Comparison of ENCODE assay signal across 10 mouse cellular contexts in the genomic region with DNA sequence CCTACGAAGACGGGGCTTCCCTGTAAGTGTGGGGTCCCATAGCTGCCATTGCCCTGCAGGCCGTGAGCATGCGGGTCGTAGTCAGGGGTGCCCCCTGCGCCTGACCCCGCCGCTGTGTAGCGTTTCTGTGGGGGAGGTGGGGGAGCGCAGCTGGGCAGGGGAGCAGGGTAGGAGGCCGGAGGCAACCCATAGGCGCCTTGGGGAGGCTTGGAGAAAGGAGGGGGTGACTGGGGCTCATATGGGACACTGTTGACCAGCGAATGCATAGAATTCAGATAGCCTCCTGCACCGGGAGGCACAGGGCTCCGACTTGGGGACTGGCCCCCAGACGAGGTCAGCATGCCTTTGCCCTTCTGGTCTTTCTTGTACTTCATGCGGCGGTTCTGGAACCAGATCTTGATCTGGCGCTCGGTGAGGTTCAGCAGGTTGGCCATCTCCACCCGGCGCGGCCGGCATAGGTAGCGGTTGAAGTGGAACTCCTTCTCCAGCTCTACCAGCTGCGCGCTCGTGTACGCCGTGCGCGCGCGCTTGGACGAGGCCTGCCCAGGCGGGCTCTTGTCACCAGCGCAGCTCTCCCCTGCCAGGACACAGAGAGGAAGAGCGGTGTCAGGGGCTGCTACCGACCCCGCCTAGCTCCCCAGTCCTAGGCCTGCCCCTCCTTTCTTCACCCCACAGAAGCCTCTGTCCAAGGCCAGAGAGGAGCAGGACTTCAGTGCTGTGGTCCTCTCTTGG. TPM values are rescaled to one million over a fixed set of nuclear protein-coding genes. Genes with fewer than 3 reads are reported as not detected.
A peak's percentile ranks its signal among the peaks of the same experiment; 100 is the strongest.
DNase-seq lines count a peak whose midpoint lies in the region; ATAC-seq and TF ChIP-seq lines count a peak whose summit lies in the region.
"Had no signal": no experiment of that assay in that cellular context is flagged by ENCODE, and none has a peak within 500 bp of the region (broad histone marks: within the 10 kb centered on the region; RNA-seq: fewer than 3 reads in every experiment).

No protein-coding gene starts in this region.

- peak overlapping the region; percentile 36 for H3K4me3 ChIP-seq in gastrocnemius, adult 2 months
- H3K4me3 ChIP-seq in intestine, embryonic 16.5 days (ENCODE audit: low read length): peak overlapping the region; percentile 29
- no peak overlapping the region for H3K4me3 ChIP-seq in liver, embryonic 16.5 days (ENCODE audit: low read depth, low read length)
- H3K4me3 ChIP-seq: embryonic facial prominence, embryonic 15.5 days had no signal

- peaks cover 27% of the 10 kb centered on the region for H3K4me1 ChIP-seq in intestine, embryonic 16.5 days (ENCODE audit: control insufficient read depth, insufficient read depth, low read length)
- peaks cover 3% of the 10 kb centered on the region; the same call in 1 of the 2 replicates for H3K4me1 ChIP-seq in liver, embryonic 16.5 days (ENCODE audit: control insufficient read depth, low read depth, low read length)

- H3K4me2 ChIP-seq in intestine, embryonic 16.5 days (ENCODE audit: low read depth, low read length): peak overlapping the region; percentile 52
- H3K4me2 ChIP-seq in liver, embryonic 16.5 days (ENCODE audit: low read depth, low read length): no peak overlapping the region
- H3K4me2 ChIP-seq: embryonic facial prominence, embryonic 15.5 days had no signal

- intact Hi-C loops in gastrocnemius, adult 2 months (cut with DNase I): no loop called here

- H3K9me3 ChIP-seq in intestine, embryonic 16.5 days (ENCODE audit: control insufficient read depth, low read length): no peaks in the 10 kb centered on the region
- H3K9me3 ChIP-seq in liver, embryonic 16.5 days (replicated peaks; ENCODE audit: control insufficient read depth, low read length): no peaks in the 10 kb centered on the region
- H3K9me3 ChIP-seq: embryonic facial prominence, embryonic 15.5 days had no signal

- no peak for DNase-seq in gastrocnemius, adult 2 months
- DNase-seq in gastrocnemius, adult 18-20 months (ENCODE audit: low spot score): no peak
- DNase-seq in adrenal gland, postnatal 25 days: peak; percentile 48
- DNase-seq in left cerebral cortex, adult 18-20 months (ENCODE audit: low spot score in 2 of 2): no peak
- DNase-seq in ovary, postnatal 36 days (ENCODE audit: low spot score): no peak

- H3K27me3 ChIP-seq in intestine, embryonic 16.5 days (replicated peaks; ENCODE audit: control insufficient read depth, insufficient read depth, low read length): peaks cover 19% of the 10 kb centered on the region; the same call in 1 of the 2 replicates
- H3K27me3 ChIP-seq in liver, embryonic 16.5 days (ENCODE audit: control insufficient read depth, insufficient read depth, low read depth, low read length): peaks cover 92% of the 10 kb centered on the region

- peak; percentile 9; the same call in 1 of the 2 replicates for ATAC-seq in intestine, embryonic 16.5 days
- peak; percentile 77 for ATAC-seq in liver, embryonic 16.5 days (ENCODE audit: low read depth)
- ATAC-seq in granulocyte monocyte progenitor cell, adult 5-6 weeks (replicated peaks; ENCODE audit: poor library complexity, severe bottlenecking): no peak

- peak overlapping the region; percentile 41 for H3K27ac ChIP-seq in gastrocnemius, adult 2 months
- H3K27ac ChIP-seq in intestine, embryonic 16.5 days (ENCODE audit: low read length): peak overlapping the region; percentile 93
- H3K27ac ChIP-seq in liver, embryonic 16.5 days (ENCODE audit: low read length): no peak overlapping the region
- H3K27ac ChIP-seq: embryonic facial prominence, embryonic 15.5 days had no signal

- TF ChIP-seq CTCF in gastrocnemius, adult 2 months (IDR thresholded peaks at IDR 0.05): no peak

- WGBS in intestine, embryonic 16.5 days: 39% methylated on average over 40 of the region's 40 CpGs
- 16% methylated on average over 40 of the region's 40 CpGs for WGBS in liver, embryonic 16.5 days (ENCODE audit: insufficient replicate concordance)

- H3K9ac ChIP-seq in intestine, embryonic 16.5 days (ENCODE audit: low read depth, low read length): peak overlapping the region; percentile 69
- no peak overlapping the region for H3K9ac ChIP-seq in liver, embryonic 16.5 days (ENCODE audit: low read depth, low read length)
- H3K9ac ChIP-seq: embryonic facial prominence, embryonic 15.5 days had no signal

- H3K36me3 ChIP-seq in intestine, embryonic 16.5 days (ENCODE audit: control insufficient read depth, insufficient read depth, low read length): no peaks in the 10 kb centered on the region
- no peaks in the 10 kb centered on the region for H3K36me3 ChIP-seq in liver, embryonic 16.5 days (ENCODE audit: control insufficient read depth, insufficient read depth)
- H3K36me3 ChIP-seq: embryonic facial prominence, embryonic 15.5 days had no signal

RNA-seq across cellular contexts. Expression of a gene that starts 5.7 kb away (rescaled TPM):
- under 1 TPM; 0.47 to 0.56 TPM for total RNA-seq in gastrocnemius, adult 2 months (2021)
- under 1 TPM; 0.21 to 0.27 TPM for total RNA-seq in gastrocnemius, adult 18-20 months (2021)
- 2.5 and 2.8 TPM in 2 replicates for total RNA-seq in adrenal gland, postnatal 25 days (2021)
- polyA plus RNA-seq in intestine, embryonic 16.5 days (2015; fragmentation: Nextera tagmentation; extraction: Ambion mirVana): 5.0 and 5.1 TPM in 2 replicates
- polyA plus RNA-seq in liver, embryonic 16.5 days (2015; fragmentation: Nextera tagmentation; extraction: Ambion mirVana): 0.22 and 0.44 TPM in 2 replicates
- total RNA-seq in granulocyte monocyte progenitor cell, adult 5-6 weeks (2014; fragmentation: Nextera tagmentation): 0.53 TPM in 1 of 2 replicates, not detected in the other
- not detected in 2 replicates for total RNA-seq in granulocyte monocyte progenitor cell, adult 5-6 weeks (2017)
- not detected for total RNA-seq in left cerebral cortex, adult 18-20 months (2021)
- total RNA-seq: neutrophil, adult 5-6 weeks had no signal

RNA-seq across cellular contexts. Expression of a gene that starts 7.0 kb away (rescaled TPM):
- total RNA-seq in gastrocnemius, adult 2 months (2021): under 1 TPM in 1 of 2 experiments, not detected in 1; 0.10 TPM
- not detected for total RNA-seq in gastrocnemius, adult 18-20 months (2021)
- 0.29 and 0.55 TPM in 2 replicates for total RNA-seq in adrenal gland, postnatal 25 days (2021)
- 1.5 TPM in 2 replicates for polyA plus RNA-seq in intestine, embryonic 16.5 days (2015; fragmentation: Nextera tagmentation; extraction: Ambion mirVana)
- polyA plus RNA-seq in liver, embryonic 16.5 days (2015; fragmentation: Nextera tagmentation; extraction: Ambion mirVana): 0.04 and 0.05 TPM in 2 replicates
- not detected in 2 replicates for total RNA-seq in granulocyte monocyte progenitor cell, adult 5-6 weeks (2014; fragmentation: Nextera tagmentation)
- not detected in 2 replicates for total RNA-seq in granulocyte monocyte progenitor cell, adult 5-6 weeks (2017)
- total RNA-seq in left cerebral cortex, adult 18-20 months (2021): not detected
- total RNA-seq: neutrophil, adult 5-6 weeks had no signal
- polyA plus RNA-seq: embryonic facial prominence, embryonic 15.5 days had no signal

RNA-seq across cellular contexts. Expression of a gene that starts 12.2 kb away (rescaled TPM):
- under 1 TPM; 0.13 to 0.22 TPM for total RNA-seq in gastrocnemius, adult 2 months (2021)
- total RNA-seq in gastrocnemius, adult 18-20 months (2021): under 1 TPM in 1 of 2 experiments, not detected in 1; 0.19 TPM
- 0.76 TPM in 1 of 2 replicates, not detected in the other for total RNA-seq in adrenal gland, postnatal 25 days (2021)
- 0.72 and 0.88 TPM in 2 replicates for polyA plus RNA-seq in intestine, embryonic 16.5 days (2015; fragmentation: Nextera tagmentation; extraction: Ambion mirVana)
- polyA plus RNA-seq in liver, embryonic 16.5 days (2015; fragmentation: Nextera tagmentation; extraction: Ambion mirVana): 0.20 TPM in 2 replicates
- total RNA-seq in granulocyte monocyte progenitor cell, adult 5-6 weeks (2014; fragmentation: Nextera tagmentation): 0.43 TPM in 1 of 2 replicates, not detected in the other
- 0.46 TPM in 1 of 2 replicates, not detected in the other for total RNA-seq in granulocyte monocyte progenitor cell, adult 5-6 weeks (2017)
- total RNA-seq in left cerebral cortex, adult 18-20 months (2021): not detected
- total RNA-seq: neutrophil, adult 5-6 weeks had no signal

RNA-seq across cellular contexts. Expression of a gene that starts 21.2 kb away (rescaled TPM):
- total RNA-seq in gastrocnemius, adult 2 months (2021): 1 to 10 TPM; 2.7 to 3.3 TPM
- 1 to 10 TPM; 2.7 to 2.9 TPM for total RNA-seq in gastrocnemius, adult 18-20 months (2021)
- 3.7 and 3.8 TPM in 2 replicates for total RNA-seq in adrenal gland, postnatal 25 days (2021)
- polyA plus RNA-seq in intestine, embryonic 16.5 days (2015; fragmentation: Nextera tagmentation; extraction: Ambion mirVana): 1.7 and 2.4 TPM in 2 replicates
- polyA plus RNA-seq in liver, embryonic 16.5 days (2015; fragmentation: Nextera tagmentation; extraction: Ambion mirVana): 0.07 and 0.13 TPM in 2 replicates
- 0.15 and 1.5 TPM in 2 replicates for total RNA-seq in granulocyte monocyte progenitor cell, adult 5-6 weeks (2014; fragmentation: Nextera tagmentation)
- 0.17 and 0.41 TPM in 2 replicates for total RNA-seq in granulocyte monocyte progenitor cell, adult 5-6 weeks (2017)
- not detected for total RNA-seq in left cerebral cortex, adult 18-20 months (2021)
- total RNA-seq: neutrophil, adult 5-6 weeks had no signal

RNA-seq across cellular contexts. Expression of a gene that starts 34.1 kb away (rescaled TPM):
- 1 to 10 TPM; 2.2 to 2.9 TPM for total RNA-seq in gastrocnemius, adult 2 months (2021)
- 1 to 10 TPM; 2.0 to 2.1 TPM for total RNA-seq in gastrocnemius, adult 18-20 months (2021)
- total RNA-seq in adrenal gland, postnatal 25 days (2021): 12.8 and 15.0 TPM in 2 replicates
- 15.3 and 15.5 TPM in 2 replicates for polyA plus RNA-seq in intestine, embryonic 16.5 days (2015; fragmentation: Nextera tagmentation; extraction: Ambion mirVana)
- polyA plus RNA-seq in liver, embryonic 16.5 days (2015; fragmentation: Nextera tagmentation; extraction: Ambion mirVana): 0.26 and 0.68 TPM in 2 replicates
- 2.3 and 2.8 TPM in 2 replicates for total RNA-seq in granulocyte monocyte progenitor cell, adult 5-6 weeks (2014; fragmentation: Nextera tagmentation)
- total RNA-seq in granulocyte monocyte progenitor cell, adult 5-6 weeks (2017): 0.36 and 0.43 TPM in 2 replicates
- total RNA-seq in left cerebral cortex, adult 18-20 months (2021): not detected
- total RNA-seq: neutrophil, adult 5-6 weeks had no signal
